Mouse (Mus musculus): ENCODE data around the gene Capza2. TPM values are rescaled to one million over a fixed set of nuclear protein-coding genes. Genes with fewer than 3 reads are reported as not detected.

Capza2 gene
- polyA plus RNA-seq (2014; fragmentation: Illumina TruSeq; extraction: RNeasy Lipid Tissue Mini Kit (QIAGEN cat#74804); ENCODE audit: low read depth, low replicate concordance): 847 TPM

GRCm38 (mm10) chr6:17635615-17636284 lies at the start of gene Capza2:
Gene Capza2 (plus strand): TSS chr6:17636234.

GRCm38 (mm10) chr6:17692647-17693046 lies 56.6 kb downstream of the Capza2 start, which contains the start of gene St7:
Gene St7 (plus strand): TSS chr6:17692933.

Other genes with a start within 250 kb of the Capza2 start
- 8.3 TPM for gene Met, start 172.4 kb upstream of the Capza2 start, polyA plus RNA-seq (2014; fragmentation: Illumina TruSeq; extraction: RNeasy Lipid Tissue Mini Kit (QIAGEN cat#74804); ENCODE audit: low read depth, low replicate concordance)
- 22.9 TPM for gene St7, start 56.7 kb downstream of the Capza2 start, polyA plus RNA-seq (2014; fragmentation: Illumina TruSeq; extraction: RNeasy Lipid Tissue Mini Kit (QIAGEN cat#74804); ENCODE audit: low read depth, low replicate concordance)